Mouse (Mus musculus) urinary bladder, postnatal 10 days (tissue): Measurements from ENCODE around the gene B830017H08Rik.

Source experiments
- DNase-seq: peaks from one replicate; pipeline ENCODE4 v3.0.0; 2022; ENCODE audit warnings: low spot score

Gene B830017H08Rik

DNA sequence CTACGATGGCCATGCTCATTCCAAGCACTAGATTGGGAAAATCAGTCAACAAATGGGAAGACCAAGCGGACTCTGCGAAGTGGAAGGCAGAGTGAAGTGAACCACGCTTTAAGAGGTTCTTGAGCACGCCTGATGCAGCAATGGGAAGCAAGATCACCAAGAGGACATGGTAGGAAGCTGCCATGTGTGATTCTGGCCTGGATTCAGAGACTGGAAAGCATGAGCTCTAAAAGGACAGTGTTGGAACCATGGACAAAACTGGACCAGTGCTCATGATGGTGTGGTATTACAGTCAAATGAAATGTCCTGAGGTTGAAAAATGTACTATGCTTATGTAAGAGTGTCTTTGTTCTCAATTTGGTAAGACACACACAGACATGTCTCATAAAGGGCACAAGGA, 18.4 kb downstream of the B830017H08Rik start:
- DNase-seq, result no peak

DNA sequence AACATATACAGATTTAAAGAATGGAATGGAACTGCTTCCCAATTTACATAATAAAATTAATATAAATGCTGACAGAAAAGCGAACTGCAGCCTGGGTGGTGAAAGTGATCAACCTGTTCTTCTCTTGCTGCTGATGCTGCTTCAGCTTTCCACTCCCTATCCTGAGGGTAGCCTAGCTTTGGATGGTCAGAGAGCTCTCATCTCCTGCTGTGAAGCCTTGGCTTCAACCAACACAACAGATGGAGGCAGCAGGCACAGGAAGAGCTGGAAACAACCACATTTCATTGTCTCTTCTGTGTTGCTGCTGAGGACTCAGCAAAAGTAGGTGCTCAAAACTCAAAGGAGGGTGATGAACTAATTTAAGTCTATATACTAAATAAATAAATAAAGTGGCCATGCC, 18.9 kb downstream of the B830017H08Rik start:
- no peak for DNase-seq

DNA sequence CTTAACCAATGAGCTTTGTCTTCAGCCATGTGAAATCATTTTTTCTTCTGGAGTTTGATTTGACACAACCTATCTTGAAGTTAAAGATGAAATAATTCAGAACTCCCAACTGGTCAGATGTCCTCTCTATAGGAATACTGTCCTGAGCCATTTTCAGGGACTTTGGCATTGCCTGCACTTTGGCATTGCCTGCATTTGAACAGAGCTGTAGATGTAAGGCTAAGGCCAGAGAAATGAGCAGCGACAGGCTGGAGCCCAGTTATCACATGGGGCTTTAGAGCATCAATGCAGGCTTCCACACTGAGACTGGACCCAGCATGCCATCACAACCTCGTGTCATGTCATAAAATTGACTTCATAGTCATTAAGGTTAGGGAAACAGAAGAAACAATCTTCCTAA, 20.3 kb downstream of the B830017H08Rik start:
- no peak for DNase-seq

DNA sequence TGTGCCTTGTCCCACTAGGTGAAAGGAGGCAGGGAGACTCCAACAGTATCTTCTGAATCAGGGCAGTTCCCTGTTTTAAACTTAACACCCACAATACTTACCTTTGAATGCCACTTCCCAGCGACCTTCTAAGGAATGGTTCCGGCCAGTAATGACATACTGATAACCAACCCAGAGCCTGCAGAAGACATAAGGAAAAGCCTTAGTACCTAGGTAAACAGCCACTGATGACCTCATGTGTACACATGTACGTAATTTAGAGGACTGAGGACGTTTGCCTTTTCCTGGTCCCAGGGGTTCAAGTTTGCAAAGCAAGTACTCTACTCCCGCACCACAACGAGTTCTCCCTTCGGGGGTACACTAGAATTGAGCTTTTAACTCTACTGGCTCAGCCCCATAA, 24.2 kb downstream of the B830017H08Rik start:
- no peak for DNase-seq

DNA sequence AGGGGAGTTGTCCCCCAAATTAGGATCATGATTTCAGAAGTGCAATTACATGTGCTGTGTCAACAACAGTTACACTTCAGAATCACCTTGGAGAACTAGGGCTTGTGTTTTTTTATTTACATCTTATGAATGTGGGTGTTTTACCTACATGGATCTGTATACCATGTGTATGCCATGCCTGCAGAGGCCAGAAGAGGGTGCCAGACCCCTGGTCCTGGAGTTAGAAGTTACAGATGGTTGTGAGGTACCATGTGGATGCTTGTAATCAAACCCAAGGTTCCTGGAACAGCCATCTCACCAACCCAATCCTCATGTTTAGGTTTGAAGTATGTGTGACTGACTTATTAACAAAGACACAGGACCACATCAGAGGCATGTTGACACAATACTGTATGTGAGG, 25.7 kb downstream of the B830017H08Rik start:
- DNase-seq, result no peak

DNA sequence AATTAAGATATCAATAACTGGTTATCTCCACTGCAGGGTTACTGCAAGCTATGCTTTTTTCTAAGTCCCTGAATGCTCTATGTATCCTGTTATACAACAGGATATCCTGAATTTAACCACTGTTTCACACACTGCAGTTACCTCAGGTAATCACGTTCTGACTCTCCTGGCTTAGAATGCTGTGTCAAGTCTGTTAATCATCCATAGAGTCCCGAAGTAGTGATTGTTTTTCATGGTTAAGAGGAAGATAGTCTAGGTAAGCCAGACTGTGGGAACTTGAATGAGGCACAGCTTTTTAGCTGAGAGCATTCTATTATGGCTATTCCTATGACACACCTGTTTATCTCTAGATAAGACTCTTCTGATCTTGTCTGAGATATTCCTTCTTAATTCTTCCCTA, 32.4 kb downstream of the B830017H08Rik start:
- no peak for DNase-seq

DNA sequence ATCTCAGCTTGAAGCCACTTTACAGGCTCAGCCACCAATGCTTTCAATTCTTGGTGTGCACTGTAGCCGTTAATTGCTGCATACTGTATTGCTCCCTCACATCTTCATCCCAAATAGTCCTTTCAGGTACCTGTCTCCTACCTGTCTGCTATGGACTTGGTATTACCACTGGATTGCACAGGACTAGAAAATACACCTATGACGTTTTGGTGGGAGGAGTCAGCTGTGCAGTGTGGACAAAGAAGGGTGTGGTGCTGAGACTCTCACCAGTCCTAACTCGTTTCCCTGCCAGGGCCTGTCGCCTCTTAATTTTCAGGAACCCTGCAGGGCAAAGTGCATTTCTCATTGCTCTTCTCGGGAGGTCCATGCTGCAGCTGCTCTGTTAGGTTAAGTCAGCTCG, 32.8 kb downstream of the B830017H08Rik start:
- no peak for DNase-seq

DNA sequence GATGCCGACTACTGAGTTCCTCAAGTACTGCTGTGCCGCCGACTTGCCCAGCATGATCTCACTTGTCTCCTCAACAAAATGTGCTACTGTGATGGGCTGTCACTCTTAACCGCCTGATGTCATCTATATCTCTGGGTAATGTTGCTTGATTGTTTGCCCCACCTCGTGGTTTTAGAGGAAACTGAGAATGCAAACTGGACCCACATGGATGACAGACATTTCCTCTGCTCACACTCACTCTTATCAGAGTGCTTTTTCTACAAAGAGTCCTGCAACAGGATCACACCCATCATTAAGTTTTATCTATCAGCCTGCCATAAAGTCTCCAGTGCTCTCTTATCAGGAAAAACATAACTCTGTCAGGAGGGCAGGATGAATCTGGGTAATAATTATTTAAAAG, 38.3 kb downstream of the B830017H08Rik start:
- no peak for DNase-seq

DNA sequence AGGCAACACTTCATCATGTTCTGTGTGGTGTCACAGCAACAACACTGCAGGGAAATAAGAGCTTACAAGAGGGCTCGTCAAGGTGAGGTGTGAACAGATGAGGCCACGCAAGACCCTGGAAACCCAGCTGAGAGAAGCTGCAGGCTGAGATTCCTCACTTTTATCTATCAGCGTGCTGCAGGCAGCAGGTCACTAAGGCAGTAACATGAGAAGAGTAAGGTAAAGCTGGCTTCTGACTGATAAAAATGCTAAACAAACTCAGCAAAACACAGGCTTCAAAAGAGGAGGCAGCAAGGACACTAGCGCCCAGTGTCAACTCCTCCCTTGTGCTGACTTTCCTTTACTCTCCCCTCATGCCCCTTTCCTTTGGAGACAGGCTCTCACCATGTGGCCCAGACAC, 40.1 kb downstream of the B830017H08Rik start:
- DNase-seq, result no peak

DNA sequence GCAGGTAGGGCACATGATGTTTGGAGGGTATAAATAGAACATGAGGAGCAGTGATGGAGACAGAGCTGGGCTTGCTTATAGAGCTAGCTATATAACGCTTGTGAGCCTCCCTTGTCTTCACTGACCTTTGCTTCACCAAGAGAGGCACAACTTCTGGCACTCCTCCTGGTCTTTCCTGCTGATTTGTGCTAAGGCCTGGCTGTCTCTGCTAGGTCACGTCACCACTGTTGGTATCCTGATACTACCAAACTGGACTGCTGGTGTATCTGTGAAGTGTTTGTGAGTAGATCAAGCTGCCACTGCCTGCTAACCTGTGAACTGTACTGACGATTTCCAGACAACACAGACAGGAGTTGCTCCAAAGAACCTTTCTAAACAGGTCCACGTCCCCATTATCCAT, 42.3 kb downstream of the B830017H08Rik start:
- no peak for DNase-seq

DNA sequence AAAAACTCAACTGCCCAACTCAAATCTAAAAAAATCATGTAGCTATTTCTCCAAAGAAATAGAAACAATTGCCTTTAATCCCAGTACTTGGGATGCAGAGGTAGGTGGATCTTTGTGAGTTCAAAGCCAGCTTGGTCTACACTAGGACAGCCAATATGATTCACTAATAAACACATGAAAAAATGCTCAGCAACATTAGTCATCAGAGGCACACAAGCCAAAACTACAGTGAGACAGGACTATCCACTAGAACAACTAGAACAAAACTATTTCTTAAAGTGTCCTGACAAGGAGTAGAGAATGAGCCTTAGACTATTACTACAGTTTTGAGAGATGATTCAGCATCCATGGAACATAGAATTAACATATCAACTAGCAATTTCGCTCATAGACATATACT, 43.2 kb downstream of the B830017H08Rik start:
- no peak for DNase-seq

DNA sequence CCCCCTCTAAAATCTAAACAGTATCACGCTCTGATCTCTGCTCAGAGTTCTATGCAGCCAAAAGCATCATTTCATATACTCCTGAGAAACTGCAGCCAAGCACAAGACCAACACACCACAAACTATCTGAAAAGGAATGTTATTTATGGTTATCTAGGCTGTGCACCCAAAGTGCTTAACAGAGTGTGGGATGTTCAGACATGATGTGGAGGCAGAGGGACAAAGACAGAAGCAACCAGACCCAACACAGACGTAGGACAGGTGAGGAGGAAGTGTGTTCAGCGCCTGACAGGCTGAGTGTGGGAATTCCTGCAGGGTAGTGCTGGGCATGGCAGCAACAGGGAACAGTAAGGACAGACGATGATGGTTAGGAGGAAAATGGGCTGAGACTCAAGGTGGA, 46.6 kb downstream of the B830017H08Rik start:
- no peak for DNase-seq

DNA sequence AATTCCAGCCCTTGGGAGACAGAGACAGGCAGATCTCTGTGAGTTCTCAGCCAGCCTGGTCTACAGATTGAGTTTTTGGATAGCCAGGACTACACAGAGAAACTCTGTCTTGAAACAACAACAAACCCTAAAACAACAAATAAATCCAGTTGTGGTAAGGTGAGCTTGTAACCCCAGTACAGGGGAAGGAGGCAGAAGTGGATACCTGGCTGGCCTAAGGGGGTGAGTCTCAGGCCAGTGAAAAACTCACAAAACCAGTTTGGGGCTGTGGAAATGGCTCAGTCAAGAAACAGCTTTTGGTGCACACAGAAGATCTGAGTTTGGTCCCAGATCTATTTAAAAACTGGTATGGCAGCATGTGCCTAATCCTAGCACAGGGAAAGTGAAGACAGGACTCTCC, 49.3 kb downstream of the B830017H08Rik start:
- DNase-seq, result no peak

DNA sequence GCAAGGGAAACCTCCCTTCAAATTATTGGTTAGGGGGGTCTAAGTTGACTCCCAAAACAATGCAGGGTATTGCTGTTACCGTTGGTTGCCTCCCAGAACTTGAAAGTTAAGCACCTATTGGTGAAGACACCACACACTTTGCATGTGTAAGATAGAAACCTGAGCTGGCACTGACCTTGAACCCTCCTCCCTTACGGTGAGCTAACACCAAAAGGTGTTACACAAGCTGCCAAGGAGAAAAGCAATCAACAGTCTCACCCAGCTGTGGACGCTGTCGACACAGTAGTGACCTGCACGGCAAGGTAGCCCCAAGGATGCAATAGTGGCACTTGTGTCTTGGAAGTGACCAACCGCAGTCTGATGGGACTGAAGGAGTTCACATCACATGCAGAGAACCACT, 51.2 kb downstream of the B830017H08Rik start:
- no peak for DNase-seq
